Mouse (Mus musculus) hindbrain, postnatal 0 days (tissue): ENCODE measurements at regions not wholly inside any gene's neighbourhood (a gene's known extent, or its start where the extent isn't known, plus 50 kb on each side); places are given as distances from the start of the nearest gene placed in this dataset.

Source experiments
- ATAC-seq: fragments of 200-750 bp; cut with Nextera tagmentation; 2 replicates; pipeline ENCODE4 v1.8.0; 2017; ENCODE audit warnings: mild to moderate bottlenecking, moderate TSS enrichment, moderate library complexity
- DNase-seq: peaks from one replicate; pipeline ENCODE4 v3.0.0-alpha.2; 2015; ENCODE audit warnings: low spot score
- H3K27ac ChIP-seq: fragments of 300-500 bp; sonication (generic); 2 replicates; pipeline ENCODE4 v1.5.1; 2014; ENCODE audit warnings: mild to moderate bottlenecking
- H3K27me3 ChIP-seq: fragments of 300-500 bp; sonication (generic); 2 replicates; pipeline ENCODE4 v1.6.1; 2014; ENCODE audit warnings: low read length, mixed read lengths; ENCODE audit not compliant: insufficient read depth
- H3K36me3 ChIP-seq: fragments of 300-500 bp; sonication (generic); 2 replicates; pipeline ENCODE4 v1.6.1; 2014; ENCODE audit warnings: low read length, mixed read lengths; ENCODE audit not compliant: insufficient read depth
- H3K4me1 ChIP-seq: fragments of 300-500 bp; sonication (generic); 2 replicates; pipeline ENCODE4 v1.6.1; 2014; ENCODE audit warnings: antibody characterized with exemption, low read length, mixed read lengths; ENCODE audit not compliant: insufficient read depth
- H3K4me2 ChIP-seq: fragments of 300-500 bp; sonication (generic); 2 replicates; pipeline ENCODE4 v1.6.1; 2014; ENCODE audit warnings: low read depth, mild to moderate bottlenecking, low read length, moderate library complexity, mixed read lengths
- H3K4me3 ChIP-seq: fragments of 300-500 bp; sonication (generic); 2 replicates; pipeline ENCODE4 v1.5.1; 2014; ENCODE audit warnings: low read length
- H3K9ac ChIP-seq: fragments of 300-500 bp; sonication (generic); replicated peaks from 2 replicates; pipeline ENCODE4 v1.6.1; 2014; ENCODE audit warnings: mild to moderate bottlenecking, low read length, moderate library complexity, mixed read lengths
- H3K9me3 ChIP-seq: fragments of 300-500 bp; sonication (generic); 2 replicates; pipeline ENCODE4 v1.6.1; 2016; ENCODE audit warnings: low read length, mixed read lengths
- CTCF ChIP-seq: IDR thresholded peaks from 2 replicates; pipeline ENCODE4 v1.5.1; 2016; ENCODE audit warnings: antibody characterized with exemption, control low read depth, low read depth
- WGBS: fragments of 180-500 bp; shearing (Covaris S2); extraction: QIAGEN DNeasy Blood & Tissue Kit; methylation state at CpG from one replicate; pipeline ENCODE4 v1.1.7; 2014; 5-methylcytosine and 5-hydroxymethylcytosine counted together

DNA sequence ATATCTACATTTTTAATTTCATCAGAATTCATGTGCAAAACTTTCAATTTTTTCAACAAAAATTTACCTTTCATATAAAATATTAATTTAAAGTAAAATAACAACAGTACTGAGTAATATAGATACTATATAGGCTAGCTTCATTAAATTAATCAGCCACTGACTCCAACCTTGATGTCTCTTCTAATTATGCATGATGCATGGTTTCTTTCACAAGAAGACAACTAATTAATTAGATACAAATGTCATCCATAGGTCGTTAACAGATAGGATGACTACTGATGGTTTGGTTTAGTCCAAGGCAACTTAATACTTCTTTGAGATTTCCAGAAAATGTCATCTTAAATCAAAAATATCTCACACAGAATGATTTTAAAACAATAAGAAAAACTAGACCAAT, 618.5 kb upstream of the Pcdh20 start:
- Histone ChIP-seq H3K4me3 (no peak overlapping the region), H3K4me1 (no peaks in the 10 kb centered on the region), H3K4me2 (no peak overlapping the region), H3K9ac (no peak overlapping the region), H3K27me3 (no peaks in the 10 kb centered on the region), H3K27ac (no peak overlapping the region), H3K36me3 (no peaks in the 10 kb centered on the region), H3K9me3 (no peaks in the 10 kb centered on the region)
- no peak for ATAC-seq
- 69% methylated on average over 1 of the region's 1 CpGs for WGBS
- DNase-seq = no peak
- TF ChIP-seq CTCF = no peak

DNA sequence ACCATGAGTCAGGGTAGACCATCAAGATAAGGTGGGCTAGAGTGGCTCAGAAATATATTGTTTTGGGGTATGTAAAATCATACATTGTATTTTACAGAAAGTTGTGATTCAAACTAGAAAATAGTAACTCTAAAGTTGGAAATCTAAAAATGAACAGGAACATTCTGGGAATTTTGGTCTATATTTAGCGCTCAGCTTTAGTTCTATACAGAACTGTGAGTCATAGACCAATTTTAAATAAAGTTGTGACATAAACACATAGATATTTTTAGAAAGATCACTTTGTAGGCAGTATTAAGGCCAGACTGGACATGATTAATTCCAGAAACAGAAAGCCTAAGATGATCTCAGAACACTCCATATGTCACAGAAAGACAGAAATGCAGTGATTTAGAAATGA, 604.8 kb upstream of the Pcdh20 start:
- TF ChIP-seq CTCF = no peak
- WGBS = 98% methylated on average over 1 of the region's 1 CpGs
- no peak for ATAC-seq
- Histone ChIP-seq H3K36me3 (no peaks in the 10 kb centered on the region), H3K4me3 (no peak overlapping the region), H3K9ac (no peak overlapping the region), H3K9me3 (no peaks in the 10 kb centered on the region), H3K27me3 (no peaks in the 10 kb centered on the region), H3K27ac (no peak overlapping the region), H3K4me2 (no peak overlapping the region), H3K4me1 (no peaks in the 10 kb centered on the region)
- DNase-seq = no peak

DNA sequence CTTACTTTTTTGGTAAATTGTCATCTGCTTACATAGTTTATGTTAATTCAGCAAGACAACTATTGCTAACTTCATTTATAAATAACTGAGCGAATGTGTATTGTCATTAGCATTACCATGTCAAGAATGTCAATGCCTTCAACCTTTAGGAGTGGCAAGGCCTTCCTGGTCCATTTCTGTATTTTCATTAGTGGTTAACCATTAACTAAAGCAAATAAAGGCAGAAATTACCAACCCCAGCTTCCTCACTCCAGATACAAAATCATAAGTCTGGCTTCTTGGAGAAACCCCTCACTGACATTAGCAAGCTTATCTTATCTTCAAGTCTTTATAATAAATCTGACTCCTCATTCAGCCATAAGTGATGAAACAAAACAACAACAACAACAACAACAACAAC, 592.8 kb upstream of the Pcdh20 start:
- 90% methylated on average over 1 of the region's 1 CpGs for whole genome bisulfite sequencing
- Histone ChIP-seq H3K4me3 (no peak overlapping the region), H3K27ac (no peak overlapping the region), H3K4me2 (no peak overlapping the region), H3K4me1 (no peaks in the 10 kb centered on the region), H3K9ac (no peak overlapping the region), H3K27me3 (no peaks in the 10 kb centered on the region), H3K36me3 (no peaks in the 10 kb centered on the region), H3K9me3 (no peaks in the 10 kb centered on the region)
- TF ChIP-seq CTCF = no peak
- no peak for ATAC-seq
- no peak for DNase-seq

DNA sequence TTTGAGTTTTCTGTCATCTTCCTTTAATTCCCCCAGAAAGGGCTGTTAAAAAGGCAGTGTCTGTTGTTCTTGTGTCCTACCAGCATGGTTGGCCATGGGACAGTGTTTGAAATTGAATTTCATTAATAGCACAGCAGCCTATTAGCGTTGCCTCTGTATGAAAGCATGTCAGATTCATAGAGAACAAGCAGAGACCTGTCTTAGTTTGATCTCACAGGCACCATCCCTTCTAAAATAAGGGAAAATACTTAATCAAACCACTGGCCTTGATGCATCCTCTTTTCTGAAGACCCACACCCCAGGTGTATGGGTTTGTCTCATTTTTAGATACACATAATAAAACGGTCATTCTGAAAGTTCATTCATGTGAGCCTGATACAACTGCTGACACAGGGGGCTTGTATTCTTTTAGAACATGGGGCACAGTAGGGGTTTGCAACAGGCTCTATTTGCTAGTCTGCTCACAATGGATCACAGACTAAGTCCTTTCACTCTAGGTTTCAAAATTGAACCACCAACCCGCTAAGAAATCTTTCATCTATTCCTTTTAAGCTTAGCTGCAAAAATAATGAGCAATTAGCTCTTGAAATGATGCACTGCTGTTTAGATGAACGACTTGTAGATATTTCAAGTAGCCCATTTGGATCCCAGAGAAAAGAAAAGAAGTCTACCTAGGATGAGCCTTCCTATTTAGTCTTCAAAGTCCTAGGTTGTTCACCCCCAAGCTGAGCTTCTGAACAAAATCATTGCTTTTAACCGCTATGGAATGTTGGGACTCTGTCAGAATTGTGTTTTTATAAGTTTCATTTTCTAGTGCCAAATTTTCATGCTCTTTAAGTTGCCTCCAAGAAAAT, 591.6 kb upstream of the Pcdh20 start:
- H3K9me3 ChIP-seq = no peaks in the 10 kb centered on the region
- no peaks in the 10 kb centered on the region for H3K4me1 ChIP-seq
- ATAC-seq (no peak), DNase-seq (no peak)
- 57% methylated on average over 5 of the region's 5 CpGs for WGBS
- H3K4me2 ChIP-seq = no peak overlapping the region
- H3K36me3 ChIP-seq = no peaks in the 10 kb centered on the region
- no peak overlapping the region for H3K27ac ChIP-seq
- no peaks in the 10 kb centered on the region for H3K27me3 ChIP-seq
- no peak overlapping the region for H3K9ac ChIP-seq
- no peak for TF ChIP-seq CTCF
- H3K4me3 ChIP-seq = no peak overlapping the region

DNA sequence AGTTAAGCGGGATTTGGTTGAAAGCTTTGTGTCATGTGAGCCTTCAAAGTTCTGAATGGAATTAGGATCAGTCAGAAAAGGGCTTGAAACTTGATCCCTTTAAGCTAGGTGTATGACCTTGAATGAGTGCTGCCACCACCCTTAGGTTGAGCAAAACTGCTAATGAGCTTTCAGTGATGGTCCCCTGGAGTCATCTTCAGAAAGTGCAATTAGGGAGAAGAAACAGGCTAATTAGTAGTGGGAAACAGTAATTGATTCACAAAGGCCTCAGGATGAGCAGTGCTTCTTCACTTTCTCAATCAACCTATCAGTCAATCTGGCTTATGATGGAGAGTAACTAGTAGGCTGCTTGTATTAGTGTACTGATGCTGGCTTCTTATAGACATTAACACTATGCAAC, 590.1 kb upstream of the Pcdh20 start:
- ATAC-seq = 0 out of 2 replicates have a peak, but pooled peaks have one; percentile 45
- Histone ChIP-seq H3K9ac (no peak overlapping the region), H3K9me3 (no peaks in the 10 kb centered on the region), H3K4me2 (no peak overlapping the region), H3K36me3 (no peaks in the 10 kb centered on the region), H3K4me3 (no peak overlapping the region), H3K4me1 (no peaks in the 10 kb centered on the region), H3K27ac (no peak overlapping the region), H3K27me3 (no peaks in the 10 kb centered on the region)
- no peak for TF ChIP-seq CTCF
- WGBS = 71% methylated on average over 1 of the region's 1 CpGs
- DNase-seq = peak; percentile 5

DNA sequence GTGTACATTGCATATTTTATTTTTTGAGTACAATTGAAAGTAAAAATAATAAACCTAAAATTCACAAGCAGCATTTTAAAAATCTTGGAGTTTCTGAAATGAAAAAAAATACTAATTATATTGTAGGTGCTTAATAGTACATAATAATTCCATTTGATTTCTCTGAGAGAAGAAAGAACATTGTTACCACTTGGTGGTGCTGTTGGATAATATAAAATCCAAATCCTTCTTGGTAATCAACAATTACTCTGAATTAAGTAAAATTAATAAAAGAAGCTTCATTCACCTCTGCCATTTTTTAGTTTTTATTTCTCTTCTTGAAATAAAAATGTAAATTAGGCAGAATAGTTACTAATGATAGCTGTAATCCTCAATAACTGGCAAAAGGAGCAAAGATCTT, 563.2 kb upstream of the Pcdh20 start:
- H3K36me3 ChIP-seq = no peaks in the 10 kb centered on the region
- no peaks in the 10 kb centered on the region for H3K4me1 ChIP-seq
- no peaks in the 10 kb centered on the region for H3K9me3 ChIP-seq
- ATAC-seq = no peak
- no peak overlapping the region for H3K4me3 ChIP-seq
- H3K9ac ChIP-seq = no peak overlapping the region
- no peaks in the 10 kb centered on the region for H3K27me3 ChIP-seq
- no peak overlapping the region for H3K4me2 ChIP-seq
- no peak overlapping the region for H3K27ac ChIP-seq
- DNase-seq = peak; percentile 76
- TF ChIP-seq CTCF = peak; percentile 42

DNA sequence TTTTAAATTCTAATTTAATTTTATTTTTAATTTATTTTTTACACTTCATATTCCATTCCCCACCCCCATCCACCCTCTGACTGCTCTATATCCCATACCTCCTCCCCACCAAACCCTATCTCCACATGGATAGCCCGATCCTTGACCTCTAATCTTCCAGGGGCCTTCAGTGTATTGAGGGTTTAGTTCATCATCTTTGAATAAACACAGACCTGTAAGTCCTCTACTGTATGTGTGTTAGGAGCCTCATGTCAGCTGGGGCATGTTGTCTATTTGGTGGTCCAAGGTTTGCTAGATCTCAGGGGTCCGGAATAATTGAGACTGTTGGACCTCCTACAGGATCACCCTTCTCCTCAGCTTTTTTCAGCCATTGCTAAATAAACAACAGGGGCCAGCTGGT, 540.2 kb upstream of the Pcdh20 start:
- H3K9me3 ChIP-seq = no peaks in the 10 kb centered on the region
- no peak overlapping the region for H3K27ac ChIP-seq
- no peaks in the 10 kb centered on the region for H3K4me1 ChIP-seq
- H3K36me3 ChIP-seq = no peaks in the 10 kb centered on the region
- H3K4me3 ChIP-seq = no peak overlapping the region
- no peak overlapping the region for H3K4me2 ChIP-seq
- no peaks in the 10 kb centered on the region for H3K27me3 ChIP-seq
- no peak for TF ChIP-seq CTCF
- DNase-seq = no peak
- no peak overlapping the region for H3K9ac ChIP-seq
- no peak for ATAC-seq
- WGBS = 90% methylated on average over 2 of the region's 2 CpGs
